Mouse (Mus musculus) right cerebral cortex, adult 2 months (tissue): ENCODE results near the gene Slco3a1.
"Not testable (repeated sequence)": the region's sequence is repeated elsewhere in the genome, so short reads cannot be mapped to it uniquely, and the experiment has no call there.

ENCODE experiments used
- DNase-seq, 2 experiments: peaks; one replicate each; pipeline ENCODE4 v3.0.0; 2021 to 2022; ENCODE audit warnings: low spot score in 2 of 2

Slco3a1 gene

DNA sequence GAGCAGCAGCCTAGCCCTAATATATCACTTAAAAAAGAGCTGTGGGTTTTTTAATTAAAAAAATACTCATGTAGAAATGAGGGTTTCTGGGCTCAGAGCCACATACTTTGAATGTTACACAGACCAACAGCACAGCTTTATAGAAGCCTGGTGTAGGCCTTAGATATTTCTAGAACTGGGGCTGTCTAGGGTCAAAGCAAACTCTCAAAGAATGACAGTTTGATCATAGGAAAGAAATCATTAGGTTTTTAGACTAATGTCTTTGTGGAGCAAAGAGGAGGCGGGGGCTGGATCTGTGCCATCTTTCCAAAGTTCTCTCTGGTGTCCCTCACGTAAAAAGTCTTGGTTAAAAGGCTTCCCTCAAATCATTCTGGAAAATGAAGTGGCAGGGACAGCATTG lies 121.6 kb downstream of the Slco3a1 start:
- DNase-seq = no peak

DNA sequence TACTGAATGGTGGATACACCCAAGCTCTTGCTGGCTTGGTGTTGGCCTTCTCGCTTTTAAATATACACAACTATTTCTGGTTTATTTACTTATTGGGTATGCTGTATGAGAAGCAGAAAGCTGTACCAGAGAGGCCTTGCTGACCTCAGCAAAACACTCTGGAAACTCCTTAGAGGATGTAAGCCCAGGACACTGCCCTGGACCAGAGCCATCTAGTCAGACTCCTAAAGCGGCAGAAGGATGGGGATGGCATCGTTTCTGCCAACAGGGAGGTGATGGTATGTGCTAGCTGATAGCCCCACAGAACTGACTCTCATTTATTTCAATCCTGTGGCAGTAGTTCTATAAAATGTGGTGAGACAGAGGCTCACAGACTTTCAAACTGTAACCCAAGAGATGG lies 125.3 kb downstream of the Slco3a1 start:
- DNase-seq = no peak

DNA sequence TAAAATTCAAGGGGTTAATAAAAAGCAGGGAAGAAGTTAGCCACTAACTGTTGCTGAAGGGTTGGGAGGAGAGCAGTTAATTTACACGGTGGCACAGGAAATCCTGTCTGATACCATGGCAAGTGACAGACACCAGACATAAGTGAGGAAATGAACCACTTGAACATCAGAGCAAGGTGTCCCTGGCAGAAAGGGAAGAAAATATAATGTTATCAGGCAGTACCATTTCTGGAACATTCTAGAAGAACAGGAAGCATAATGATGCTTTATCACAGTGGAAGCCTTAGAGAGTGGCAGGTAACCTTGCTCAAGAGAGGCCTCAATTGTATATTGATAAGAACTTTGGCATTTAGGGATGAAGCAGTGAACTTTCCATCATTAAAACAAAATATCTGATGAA lies 127.4 kb downstream of the Slco3a1 start:
- DNase-seq = no peak

DNA sequence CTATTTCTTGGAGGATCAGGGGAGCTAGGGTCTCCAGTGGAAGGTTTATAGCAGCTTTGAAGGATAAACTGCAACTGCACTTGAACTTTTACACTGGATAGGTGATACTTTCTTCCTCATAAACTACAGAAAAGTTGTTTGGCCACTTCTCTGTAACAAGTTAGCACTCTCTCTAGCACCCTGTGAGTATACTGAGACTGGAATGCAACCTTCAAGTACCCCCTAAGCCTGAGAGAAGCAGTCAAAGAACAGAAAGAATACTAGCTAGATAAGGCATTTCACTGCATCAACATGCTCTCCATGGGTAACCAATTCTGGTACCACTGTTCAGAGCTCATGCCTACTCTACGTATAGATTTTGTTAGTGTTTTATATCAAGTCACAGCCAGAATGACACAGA lies 128.6 kb downstream of the Slco3a1 start:
- DNase-seq = no peak

DNA sequence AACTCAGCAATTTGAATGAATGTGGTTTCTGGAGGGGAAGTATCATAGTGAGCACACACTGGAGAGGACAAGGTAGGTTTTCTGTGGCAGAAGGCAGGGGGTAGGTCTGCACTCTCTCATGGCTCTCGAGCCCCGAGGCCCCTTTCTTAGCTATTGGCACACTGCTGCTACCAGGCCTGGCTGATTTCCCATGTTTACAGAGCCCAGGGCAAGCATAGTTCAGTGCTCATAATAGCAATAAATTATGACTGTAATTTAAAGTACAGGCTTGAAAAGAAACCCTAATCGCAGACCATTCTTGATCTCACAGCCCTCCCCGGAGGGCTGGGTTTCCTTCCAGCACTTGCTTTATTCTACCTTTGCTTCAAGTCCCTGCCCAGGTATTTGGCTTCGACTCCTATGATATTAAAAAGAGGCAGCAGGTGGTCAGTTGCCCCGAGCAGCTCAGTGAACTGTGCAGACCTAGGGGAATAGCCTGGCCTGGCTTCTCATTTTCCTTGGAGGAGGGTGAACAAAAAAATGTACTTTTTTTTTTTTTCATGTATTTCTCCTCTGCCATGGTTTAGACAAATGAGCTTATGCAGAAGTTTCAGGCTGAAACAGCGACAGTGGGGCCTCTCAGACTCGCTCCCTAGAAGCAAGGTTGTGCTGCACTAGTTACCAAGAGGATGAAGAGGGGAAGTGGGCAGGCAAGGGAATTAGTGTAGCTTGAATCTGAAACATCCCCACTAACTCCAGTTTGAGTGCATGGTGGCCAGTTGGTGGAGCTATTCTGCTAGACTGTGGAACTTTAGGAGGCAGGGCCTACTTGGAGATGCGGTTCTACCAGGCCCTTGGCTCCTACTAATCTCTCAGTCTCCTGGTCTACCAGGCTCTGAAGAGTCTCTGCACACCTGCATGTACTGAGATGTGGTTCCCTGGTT lies 130.4 kb downstream of the Slco3a1 start:
- no peak for DNase-seq

DNA sequence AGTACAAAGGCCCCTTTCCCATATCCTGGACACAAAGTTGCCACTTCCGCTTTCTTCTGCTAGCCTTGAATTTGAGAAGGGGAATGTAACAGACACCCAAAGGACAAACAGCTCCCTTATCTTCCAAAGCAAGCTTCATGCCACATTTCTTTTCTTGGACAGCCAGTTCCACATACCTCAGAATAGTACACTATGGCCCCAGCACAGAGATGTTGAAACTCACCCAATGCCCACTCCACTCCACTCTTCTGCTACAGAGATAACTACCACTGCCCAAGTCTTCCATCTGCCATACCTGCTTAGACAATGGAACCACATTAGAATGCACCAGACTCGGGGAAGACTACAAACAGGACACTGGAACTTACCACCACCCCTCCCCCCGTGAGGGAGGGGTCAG lies 131.3 kb downstream of the Slco3a1 start:
- DNase-seq = no peak

DNA sequence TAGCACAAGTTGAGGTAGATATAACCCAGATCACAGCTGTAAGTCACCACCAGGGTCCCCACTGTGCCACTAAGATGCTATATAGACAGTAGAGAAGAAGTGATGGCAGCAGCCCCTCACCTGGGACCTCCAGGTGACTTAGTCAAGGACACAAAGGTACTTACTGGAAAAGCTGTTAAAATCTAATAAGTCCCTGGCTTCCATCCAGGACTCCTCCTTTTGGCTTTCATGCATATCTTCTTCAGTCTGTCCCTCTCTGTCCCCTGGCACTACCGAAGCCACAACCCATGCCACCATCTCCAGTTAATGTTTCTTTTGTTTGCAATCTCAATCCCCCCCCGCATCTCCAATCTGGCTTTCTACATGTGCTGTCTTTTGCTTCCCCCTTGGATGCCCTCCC lies 131.8 kb downstream of the Slco3a1 start:
- no peak for DNase-seq

DNA sequence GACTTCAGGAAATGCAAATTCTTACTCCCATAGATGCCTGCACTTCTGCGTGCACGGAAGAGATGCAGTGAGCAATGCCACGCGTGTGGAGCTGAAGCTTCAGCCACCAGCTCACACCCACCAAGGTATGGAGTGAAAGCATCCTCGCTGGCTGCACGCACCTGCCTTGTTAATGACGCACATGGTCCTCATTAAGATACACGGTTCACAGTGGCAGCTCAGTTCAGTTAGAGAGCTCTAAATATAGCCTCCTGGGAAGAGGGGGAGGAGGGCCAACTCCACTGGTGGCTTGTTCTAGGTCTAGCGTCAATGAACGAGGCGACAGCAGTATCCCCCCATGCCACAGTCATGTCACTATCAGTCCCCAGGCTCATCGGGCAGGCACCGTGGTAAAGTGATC lies 132.6 kb downstream of the Slco3a1 start:
- peak; percentile 35 to 41 for DNase-seq

DNA sequence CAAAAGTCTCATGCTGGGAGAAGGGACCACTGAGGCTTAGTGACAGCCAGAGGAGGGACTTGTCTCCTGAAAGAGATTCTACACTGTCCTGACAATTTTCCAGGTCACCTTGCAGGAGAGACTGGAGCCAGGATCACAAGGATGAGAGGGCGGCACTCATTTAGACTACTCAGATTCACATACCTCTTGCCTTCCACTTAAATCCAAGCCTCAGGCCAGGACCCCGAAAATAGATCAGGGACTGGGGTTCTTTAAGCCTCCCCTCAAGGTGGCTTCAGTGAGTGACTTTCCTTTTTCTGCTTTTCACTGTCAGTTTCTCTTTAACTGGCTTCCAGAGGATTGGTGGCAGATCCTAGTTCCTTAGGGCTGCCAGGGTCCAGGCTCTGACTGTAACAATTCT lies 133.0 kb downstream of the Slco3a1 start:
- DNase-seq = no peak

DNA sequence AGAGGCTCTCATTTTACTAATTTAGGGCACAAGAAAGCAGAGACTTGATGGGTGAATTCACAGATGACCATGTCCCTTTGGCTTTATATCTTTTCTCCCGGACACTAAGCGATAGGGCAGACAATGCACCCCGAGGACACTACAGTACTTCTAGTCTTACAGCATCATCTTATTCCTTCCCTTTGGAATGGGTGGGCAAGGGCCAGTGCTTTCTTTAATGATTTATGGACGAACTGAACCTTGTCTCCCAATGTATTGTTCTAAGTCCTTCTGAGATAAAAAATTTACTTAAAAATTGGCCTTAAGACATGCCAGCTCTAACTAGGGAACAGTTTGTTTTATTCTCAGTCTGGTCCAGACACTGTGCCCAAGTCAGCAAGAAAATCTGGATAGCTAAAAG lies 134.9 kb downstream of the Slco3a1 start:
- no peak for DNase-seq

DNA sequence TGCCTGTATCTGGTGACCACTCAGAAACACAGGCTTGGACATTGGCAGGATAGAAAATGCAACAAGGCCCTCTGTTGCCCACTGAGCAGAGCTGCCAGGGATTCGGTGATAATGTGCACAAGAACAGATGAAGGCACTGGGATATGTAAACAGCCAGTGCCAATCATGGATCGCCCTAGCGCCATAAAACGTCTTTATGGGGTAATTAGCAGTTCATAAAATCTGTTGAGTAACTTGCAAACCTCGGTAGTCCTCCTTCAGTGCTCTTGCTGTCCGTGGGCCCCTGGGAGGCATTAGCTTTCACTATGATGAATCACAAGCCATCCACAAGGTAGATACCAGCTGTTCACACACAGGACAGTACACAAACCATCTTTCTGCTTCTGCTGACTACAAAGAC lies 137.6 kb downstream of the Slco3a1 start:
- no peak for DNase-seq

DNA sequence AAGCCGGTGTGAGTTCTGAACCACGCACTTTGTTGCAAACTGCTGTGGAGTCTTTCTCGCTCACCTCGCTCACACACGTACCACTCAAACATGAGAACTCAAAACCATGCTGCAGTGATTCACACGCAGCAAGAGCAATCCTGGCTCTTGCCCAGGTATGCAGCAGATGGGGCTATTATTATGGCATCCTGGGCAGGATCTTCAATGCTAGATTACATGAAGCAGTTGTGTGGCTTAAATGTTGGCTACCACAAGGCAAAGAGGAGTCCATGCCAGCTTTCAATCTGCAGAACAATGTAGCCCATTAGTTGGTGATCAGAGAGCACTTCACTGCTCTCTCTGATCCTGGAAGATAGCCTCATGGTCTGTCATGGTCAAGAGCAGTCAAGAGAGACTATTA lies 139.3 kb downstream of the Slco3a1 start:
- no peak for DNase-seq

DNA sequence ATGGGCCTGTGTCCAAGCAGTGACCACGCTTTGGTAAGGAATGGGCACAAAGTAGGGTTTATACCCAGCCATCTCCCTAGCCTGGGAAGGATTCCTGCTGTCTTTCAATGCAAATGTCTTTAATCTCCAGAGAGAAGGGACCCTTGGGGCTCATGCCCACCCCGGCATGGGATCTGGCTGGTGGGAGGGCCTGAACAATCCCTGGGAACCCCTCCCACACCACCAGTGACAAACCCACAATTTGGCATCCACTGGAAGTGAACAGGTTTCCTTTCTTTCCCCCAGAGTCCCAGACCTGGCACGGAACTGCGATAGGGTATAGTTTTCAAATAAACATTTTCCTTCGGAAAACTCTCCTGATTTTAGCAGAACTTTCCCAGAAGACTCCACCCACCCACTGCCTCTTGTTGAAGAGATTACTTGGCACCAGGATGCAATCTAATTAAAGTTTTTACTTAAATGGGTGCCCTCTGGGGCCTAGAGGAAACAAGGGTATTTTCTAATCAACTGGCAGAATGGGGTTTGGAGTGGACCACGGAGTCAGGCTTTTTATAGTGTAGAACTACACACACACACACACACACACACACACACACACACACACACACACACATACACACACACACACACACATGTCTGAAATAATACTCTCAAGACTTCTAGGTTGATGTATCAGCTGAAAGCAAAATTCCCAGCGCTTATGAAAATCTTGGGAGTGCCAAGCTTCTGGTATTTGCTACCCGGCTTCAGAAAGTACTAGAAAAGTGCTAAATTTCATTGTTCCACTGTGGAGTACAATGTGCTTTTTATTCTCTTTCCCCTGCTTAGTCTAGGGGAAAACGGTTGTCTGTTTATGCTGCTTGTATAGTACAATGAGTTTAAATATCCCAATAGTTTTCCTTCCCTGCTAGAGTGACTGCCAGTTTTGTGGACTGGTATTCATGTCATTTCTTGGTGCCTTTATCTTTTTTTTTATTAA lies 140.6 kb downstream of the Slco3a1 start:
- no peak for DNase-seq

DNA sequence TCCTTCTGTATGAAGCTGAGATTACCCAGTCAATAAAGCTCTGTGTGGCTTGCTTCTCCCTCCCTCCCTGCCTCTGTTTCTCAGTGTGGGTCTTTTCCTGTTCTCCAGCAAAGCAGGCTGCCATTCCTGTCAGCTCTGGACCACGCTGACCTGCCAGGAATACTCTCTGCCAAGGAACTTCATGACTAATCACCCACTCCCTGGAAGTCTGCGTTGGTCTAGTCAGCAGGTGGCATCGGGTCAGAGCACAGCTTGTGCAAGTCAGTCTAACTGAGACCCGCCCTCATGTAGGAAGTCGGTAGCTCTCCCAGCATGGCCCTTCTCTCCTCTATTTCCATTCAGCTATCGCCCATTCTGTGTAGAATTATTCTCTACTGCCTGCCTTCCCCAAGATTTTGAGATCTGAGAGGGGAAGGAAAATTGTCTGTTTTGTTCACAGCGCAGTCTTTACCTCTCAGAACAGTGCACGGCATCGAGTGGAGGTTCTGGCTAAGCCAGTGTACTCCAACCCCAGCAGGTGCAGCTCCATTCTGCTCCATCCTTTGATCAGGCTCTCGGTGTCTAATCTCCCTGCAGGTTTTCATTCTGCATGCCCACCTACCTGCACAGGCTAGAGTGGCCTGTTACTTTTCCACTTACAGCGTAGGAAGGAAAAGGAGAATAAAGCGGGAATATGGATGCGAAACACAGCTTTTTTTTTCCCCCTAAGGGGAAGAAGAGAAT lies 145.8 kb downstream of the Slco3a1 start:
- no peak for DNase-seq

DNA sequence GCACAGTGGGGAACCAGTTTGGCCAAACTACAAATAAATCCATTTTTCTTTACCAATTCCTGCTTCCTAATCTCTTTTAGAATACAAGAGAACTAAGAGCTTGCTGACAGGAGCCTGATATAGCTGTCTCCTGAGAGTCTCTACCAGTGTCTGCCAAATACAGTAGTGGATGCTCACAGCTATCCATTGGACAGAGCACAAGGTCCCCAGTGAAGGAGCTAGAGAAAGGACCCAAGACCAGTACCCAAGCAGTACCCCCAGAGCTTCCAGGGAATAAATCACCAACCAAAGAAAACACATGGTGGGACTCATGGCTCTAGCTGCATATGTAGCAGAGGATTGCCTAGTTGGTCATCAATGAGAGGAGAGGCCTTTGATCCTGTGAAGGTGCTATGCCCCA lies 146.7 kb downstream of the Slco3a1 start:
- not testable (repeated sequence) for DNase-seq

DNA sequence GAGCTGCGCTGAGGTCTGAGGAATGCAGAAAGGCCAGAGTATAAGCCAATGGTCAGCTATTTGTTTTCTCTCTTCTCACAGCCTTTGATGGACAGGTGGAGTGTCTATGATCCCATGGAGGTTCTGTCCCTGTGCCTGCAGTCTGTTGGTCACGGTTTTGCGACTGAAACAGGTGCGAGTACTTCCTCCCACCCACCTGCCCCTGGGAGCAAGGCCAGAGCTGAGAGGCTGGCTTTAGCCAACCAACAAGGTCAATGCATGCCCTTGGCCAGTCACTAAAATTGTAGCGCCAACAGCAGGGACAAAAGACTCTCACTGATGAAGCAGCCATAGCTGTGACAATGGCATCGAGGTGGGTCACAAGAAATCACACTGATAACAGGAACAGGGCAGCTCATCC lies 154.9 kb downstream of the Slco3a1 start:
- DNase-seq = no peak

DNA sequence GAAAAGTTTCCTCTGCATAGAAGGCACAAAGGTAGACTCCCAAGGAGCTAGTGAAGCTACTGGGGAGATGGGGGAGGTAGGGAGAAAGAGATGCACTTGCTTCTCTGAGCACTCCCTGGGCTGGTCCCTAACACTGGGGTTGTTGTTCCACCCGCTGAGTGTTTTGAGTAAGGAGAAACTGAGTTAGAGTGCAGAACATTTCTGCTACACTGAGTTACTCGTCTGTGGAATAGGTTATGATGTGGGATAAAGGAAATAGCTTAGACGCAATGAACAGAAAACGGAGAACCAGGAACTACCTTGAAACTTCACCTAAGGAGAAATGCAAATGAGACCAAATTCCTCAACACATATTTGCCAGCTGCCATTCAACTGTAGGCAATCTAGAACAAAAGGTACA lies 155.4 kb downstream of the Slco3a1 start:
- DNase-seq = no peak

DNA sequence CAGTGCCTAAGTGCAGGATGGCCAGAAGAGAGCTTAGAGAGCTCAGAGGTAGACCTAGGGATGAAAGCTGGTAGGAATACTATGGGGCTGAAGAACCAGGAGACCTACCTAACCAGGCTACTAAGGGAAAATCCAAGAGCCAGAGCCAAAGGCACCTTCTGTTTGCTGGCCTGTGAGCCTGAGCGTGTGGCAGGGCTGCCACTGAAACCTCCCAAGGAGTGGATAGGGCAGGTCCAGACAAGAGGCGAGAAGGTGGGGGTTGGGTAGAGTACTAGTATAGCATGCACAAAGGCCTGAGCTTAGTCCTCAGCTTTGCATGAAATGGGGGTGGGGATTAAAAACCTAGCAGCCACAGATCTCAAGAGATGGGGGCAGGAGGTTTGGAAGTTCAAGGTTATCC lies 156.3 kb downstream of the Slco3a1 start:
- no peak for DNase-seq

DNA sequence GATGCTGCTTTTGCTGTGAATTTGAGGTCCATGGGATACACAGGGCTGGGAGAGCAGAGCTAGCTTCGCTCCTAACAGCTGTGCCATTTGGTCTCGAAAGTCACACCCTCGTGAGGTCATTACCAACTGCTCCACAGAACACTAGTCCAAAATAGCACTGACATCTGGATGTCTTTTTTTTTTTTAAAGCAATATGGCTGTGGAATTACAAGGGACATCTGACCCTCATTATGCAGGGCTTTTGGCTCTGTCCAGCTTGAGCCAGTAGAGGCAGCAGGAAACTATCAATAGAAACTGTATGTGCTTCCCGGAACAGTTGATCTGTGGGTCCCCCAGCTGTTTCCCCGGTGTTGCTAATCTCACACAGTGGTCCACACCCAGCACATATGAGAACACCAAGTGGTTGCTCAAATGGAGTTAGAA lies 163.1 kb downstream of the Slco3a1 start:
- DNase-seq = no peak

DNA sequence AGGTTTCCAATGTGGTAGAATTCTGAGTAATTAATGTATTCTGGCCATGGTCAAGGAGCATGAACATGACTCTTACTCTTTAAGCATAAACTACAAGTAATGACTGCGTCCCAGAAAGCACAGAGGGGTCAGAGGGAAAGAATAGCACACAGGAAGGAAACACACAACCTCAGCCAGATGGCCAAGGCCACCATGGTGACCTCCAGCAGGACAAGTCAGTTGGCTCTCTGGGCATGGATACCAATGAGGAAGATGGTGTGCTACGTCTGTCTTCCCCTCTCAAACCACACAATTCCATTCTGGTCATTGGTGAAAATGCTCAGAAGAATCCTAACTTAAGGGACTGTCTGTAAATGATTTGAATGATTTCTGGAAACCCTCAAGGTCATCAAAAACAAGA lies 165.0 kb downstream of the Slco3a1 start:
- no peak for DNase-seq

DNA sequence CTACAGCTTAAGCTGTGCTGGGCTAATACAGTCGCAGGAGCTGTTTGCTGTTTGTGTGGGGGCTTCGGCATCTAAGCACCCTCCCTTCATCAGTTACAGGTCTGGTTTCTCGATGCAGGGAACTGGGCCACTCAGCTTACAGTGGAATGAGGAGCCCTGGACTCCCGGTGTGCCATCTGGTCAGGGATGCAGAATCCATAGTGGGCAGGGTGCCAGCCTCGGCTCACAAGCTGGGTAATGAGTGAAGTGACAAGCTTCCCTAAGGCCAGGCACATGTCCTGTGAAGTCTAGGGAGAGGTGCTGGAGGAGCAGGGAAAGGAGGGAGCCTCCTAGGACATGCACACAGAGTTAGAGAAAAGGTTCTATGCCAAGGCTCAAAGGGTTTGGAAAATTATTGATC lies 168.3 kb downstream of the Slco3a1 start:
- peak in 1 of 2 experiments; percentile 51 for DNase-seq
